Mouse (Mus musculus): ENCODE results near the gene Urm1. TPM values are rescaled to one million over a fixed set of nuclear protein-coding genes. Genes with fewer than 3 reads are reported as not detected.

The Urm1 gene
- polyA plus RNA-seq, 1 experiment from 2014 or later: 8.6 TPM

DNA sequence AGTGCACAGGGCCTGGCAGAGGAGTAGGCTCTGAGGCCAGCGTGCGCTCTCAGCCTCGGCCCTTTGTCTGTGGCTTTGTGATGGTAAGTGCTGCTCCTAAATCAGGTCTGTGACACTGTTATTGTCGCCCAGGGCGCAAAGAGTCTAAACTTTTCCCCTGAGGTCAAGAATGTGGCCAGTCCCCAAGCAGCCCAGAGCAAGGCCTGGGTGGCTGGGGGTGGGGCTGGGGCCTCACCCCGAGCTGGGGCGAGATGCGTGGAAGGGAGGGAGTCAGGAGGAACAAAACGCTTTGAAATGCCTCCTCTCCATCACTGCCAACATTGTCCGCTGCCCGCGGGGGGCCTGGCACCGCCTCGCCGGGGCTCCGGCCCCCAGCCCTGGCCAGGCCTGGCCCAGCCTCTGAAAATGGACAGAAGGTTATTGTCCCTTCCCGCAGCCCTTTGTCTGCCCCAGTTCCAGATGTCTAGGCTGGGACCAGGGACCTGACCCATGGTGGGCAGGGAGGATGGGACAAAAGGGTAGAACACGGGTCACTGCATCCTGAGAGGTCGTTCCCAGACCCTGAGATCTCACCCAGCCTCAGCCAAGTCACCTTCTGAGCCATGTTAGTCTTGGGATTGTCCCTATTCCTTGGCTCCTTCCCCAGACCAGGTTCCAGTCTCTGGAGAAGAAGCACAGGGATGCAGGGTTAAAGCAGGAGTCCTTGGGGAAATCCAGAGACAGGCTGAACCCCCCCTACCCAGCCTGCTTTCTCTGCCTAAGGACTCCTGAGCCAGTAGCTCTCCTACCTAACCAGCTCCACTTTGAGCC is 36.8 kb downstream of the Urm1 start:
- no peak overlapping the region for H3K27ac ChIP-seq (ENCODE audit: low read length)
- H3K4me1 ChIP-seq (ENCODE audit: control insufficient read depth, low read depth, low read length): no peaks in the 10 kb centered on the region
- H3K9me3 ChIP-seq (replicated peaks; ENCODE audit: control insufficient read depth, low read length): no peaks in the 10 kb centered on the region
- H3K4me3 ChIP-seq (ENCODE audit: low read depth, low read length): no peak overlapping the region
- WGBS (ENCODE audit: insufficient replicate concordance): 30% methylated on average over 19 of the region's 19 CpGs
- H3K4me2 ChIP-seq (ENCODE audit: low read depth, low read length): no peak overlapping the region
- H3K27me3 ChIP-seq (ENCODE audit: control insufficient read depth, insufficient read depth, low read depth, low read length): peaks cover 8% of the 10 kb centered on the region; the same call in 1 of the 2 replicates
- no peak for ATAC-seq (ENCODE audit: low read depth)
- no peaks in the 10 kb centered on the region for H3K36me3 ChIP-seq (ENCODE audit: control insufficient read depth, insufficient read depth)
- no peak overlapping the region for H3K9ac ChIP-seq (ENCODE audit: low read depth, low read length)

DNA sequence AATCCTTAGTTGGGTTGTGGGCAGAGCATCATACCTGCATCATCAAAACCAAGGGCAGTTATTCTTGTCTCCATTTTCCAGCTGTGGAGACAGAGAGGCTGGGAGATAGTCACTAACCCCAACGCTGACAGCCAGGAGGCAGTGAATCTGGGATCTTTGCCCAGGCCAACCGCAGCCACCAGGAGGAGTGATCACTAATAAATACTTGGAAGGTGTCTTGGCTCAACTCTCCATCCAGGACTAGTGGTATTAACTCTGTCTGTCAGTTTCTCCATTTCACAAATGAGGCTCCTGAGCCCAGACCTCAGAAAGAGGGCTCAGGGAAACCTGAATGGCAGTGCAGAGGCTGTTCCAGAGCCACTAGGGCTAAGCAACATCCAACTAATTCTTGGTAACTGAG is 37.5 kb downstream of the Urm1 start:
- Histone ChIP-seq H3K9ac (ENCODE audit: low read depth, low read length) (no peak overlapping the region), H3K27me3 (ENCODE audit: control insufficient read depth, insufficient read depth, low read depth, low read length) (peaks cover 8% of the 10 kb centered on the region; the same call in 1 of the 2 replicates), H3K4me1 (ENCODE audit: control insufficient read depth, low read depth, low read length) (no peaks in the 10 kb centered on the region), H3K4me2 (ENCODE audit: low read depth, low read length) (no peak overlapping the region), H3K9me3 (replicated peaks; ENCODE audit: control insufficient read depth, low read length) (no peaks in the 10 kb centered on the region), H3K36me3 (ENCODE audit: control insufficient read depth, insufficient read depth) (no peaks in the 10 kb centered on the region), H3K27ac (ENCODE audit: low read length) (no peak overlapping the region), H3K4me3 (ENCODE audit: low read depth, low read length) (no peak overlapping the region)
- no peak for ATAC-seq (ENCODE audit: low read depth)
- 40% methylated on average over 2 of the region's 2 CpGs for WGBS (ENCODE audit: insufficient replicate concordance)

DNA sequence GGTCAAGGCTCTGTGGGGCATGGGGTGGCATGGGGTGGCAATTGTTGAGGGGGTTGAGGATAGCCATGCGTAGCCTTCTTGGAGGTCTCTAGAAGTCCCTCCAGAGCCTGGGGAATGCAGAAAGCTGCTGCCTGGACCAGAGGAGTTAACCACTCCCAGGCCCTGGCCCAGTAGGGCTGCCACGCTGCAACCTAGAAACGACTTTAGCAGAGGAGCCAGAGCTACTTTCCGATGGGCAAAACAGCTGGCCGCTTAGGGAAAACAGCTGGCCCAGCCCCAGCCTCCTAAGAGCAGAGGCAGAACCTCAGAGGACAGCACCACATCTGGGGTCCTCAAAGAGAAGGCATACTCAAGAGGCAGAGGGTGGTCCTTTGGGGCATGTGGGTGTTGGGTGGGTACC is 38.1 kb downstream of the Urm1 start:
- Histone ChIP-seq H3K9ac (ENCODE audit: low read depth, low read length) (no peak overlapping the region), H3K4me3 (ENCODE audit: low read depth, low read length) (no peak overlapping the region), H3K9me3 (replicated peaks; ENCODE audit: control insufficient read depth, low read length) (no peaks in the 10 kb centered on the region), H3K4me2 (ENCODE audit: low read depth, low read length) (no peak overlapping the region), H3K27me3 (ENCODE audit: control insufficient read depth, insufficient read depth, low read depth, low read length) (peaks cover 8% of the 10 kb centered on the region; the same call in 1 of the 2 replicates), H3K27ac (ENCODE audit: low read length) (no peak overlapping the region), H3K36me3 (ENCODE audit: control insufficient read depth, insufficient read depth) (no peaks in the 10 kb centered on the region), H3K4me1 (ENCODE audit: control insufficient read depth, low read depth, low read length) (no peaks in the 10 kb centered on the region)
- WGBS (ENCODE audit: insufficient replicate concordance): 72% methylated on average over 5 of the region's 5 CpGs
- no peak for ATAC-seq (ENCODE audit: low read depth)

DNA sequence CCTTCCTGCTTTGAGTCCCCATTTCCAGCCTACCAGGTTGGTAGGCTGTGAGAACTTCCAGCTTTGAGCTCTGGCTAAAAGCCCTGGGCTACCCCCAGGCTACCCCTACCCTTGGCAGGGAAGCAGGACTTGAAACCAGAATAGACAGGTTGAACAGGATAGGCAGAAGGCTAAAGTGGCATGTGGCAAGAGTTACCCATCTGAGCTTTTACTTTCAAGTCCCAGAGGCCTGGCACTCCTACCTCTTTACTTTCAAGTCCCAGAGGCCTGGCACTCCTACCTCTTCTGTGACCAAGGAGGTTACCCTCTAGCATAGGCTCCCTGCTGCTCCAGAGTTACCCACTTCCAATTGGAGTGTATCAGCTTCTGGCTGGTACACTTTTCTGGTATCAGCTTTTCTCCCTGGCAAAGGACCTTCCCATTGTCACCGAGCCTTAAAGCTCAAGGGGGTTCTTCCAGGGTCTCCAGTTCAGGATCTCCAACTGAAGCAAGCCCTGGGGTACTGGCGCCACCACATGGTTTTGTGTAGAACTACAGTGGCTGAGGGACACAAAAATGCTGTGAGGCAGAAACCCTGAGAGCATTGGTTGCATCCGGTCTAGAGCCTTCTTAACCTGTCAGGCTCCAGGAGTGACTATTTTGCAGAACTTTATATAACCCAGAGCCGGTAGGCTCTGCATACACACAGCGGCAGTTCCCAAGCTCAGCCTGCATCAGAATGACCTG is 39.0 kb downstream of the Urm1 start:
- H3K36me3 ChIP-seq (ENCODE audit: control insufficient read depth, insufficient read depth): no peaks in the 10 kb centered on the region
- H3K4me3 ChIP-seq (ENCODE audit: low read depth, low read length): no peak overlapping the region
- no peaks in the 10 kb centered on the region for H3K9me3 ChIP-seq (replicated peaks; ENCODE audit: control insufficient read depth, low read length)
- no peak for ATAC-seq (ENCODE audit: low read depth)
- WGBS (ENCODE audit: insufficient replicate concordance): 3% methylated on average over 5 of the region's 5 CpGs
- H3K9ac ChIP-seq (ENCODE audit: low read depth, low read length): no peak overlapping the region
- H3K27ac ChIP-seq (ENCODE audit: low read length): no peak overlapping the region
- no peaks in the 10 kb centered on the region for H3K4me1 ChIP-seq (ENCODE audit: control insufficient read depth, low read depth, low read length)
- H3K4me2 ChIP-seq (ENCODE audit: low read depth, low read length): no peak overlapping the region
- peaks cover 8% of the 10 kb centered on the region; the same call in 1 of the 2 replicates for H3K27me3 ChIP-seq (ENCODE audit: control insufficient read depth, insufficient read depth, low read depth, low read length)

DNA sequence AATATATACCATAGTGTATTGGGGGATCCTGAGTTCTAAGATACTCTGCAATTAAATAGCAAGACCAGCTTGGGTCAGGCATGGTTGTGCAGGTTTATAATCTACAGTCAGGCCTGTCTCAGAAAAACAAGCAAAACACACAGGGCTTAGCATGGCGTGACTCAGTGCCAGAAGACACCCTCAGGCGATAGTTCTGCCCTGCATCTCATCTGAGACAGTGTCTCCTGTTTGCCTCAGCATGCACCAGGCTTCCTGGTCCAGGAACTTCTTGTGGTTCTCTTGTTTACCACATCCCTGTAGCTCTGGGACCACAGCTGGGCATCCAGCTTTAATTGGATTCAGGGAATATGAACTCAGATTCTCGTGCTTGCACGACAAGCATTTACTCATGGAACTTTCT is 45.2 kb downstream of the Urm1 start:
- H3K27ac ChIP-seq (ENCODE audit: low read length): no peak overlapping the region
- WGBS (ENCODE audit: insufficient replicate concordance): 55% methylated on average over 4 of the region's 4 CpGs
- H3K9ac ChIP-seq (ENCODE audit: low read depth, low read length): no peak overlapping the region
- no peaks in the 10 kb centered on the region for H3K9me3 ChIP-seq (replicated peaks; ENCODE audit: control insufficient read depth, low read length)
- H3K4me2 ChIP-seq (ENCODE audit: low read depth, low read length): no peak overlapping the region
- no peak overlapping the region for H3K4me3 ChIP-seq (ENCODE audit: low read depth, low read length)
- peaks cover 7% of the 10 kb centered on the region for H3K4me1 ChIP-seq (ENCODE audit: control insufficient read depth, low read depth, low read length)
- ATAC-seq (ENCODE audit: low read depth): no peak
- no peaks in the 10 kb centered on the region for H3K36me3 ChIP-seq (ENCODE audit: control insufficient read depth, insufficient read depth)
- no peaks in the 10 kb centered on the region for H3K27me3 ChIP-seq (ENCODE audit: control insufficient read depth, insufficient read depth, low read depth, low read length)

DNA sequence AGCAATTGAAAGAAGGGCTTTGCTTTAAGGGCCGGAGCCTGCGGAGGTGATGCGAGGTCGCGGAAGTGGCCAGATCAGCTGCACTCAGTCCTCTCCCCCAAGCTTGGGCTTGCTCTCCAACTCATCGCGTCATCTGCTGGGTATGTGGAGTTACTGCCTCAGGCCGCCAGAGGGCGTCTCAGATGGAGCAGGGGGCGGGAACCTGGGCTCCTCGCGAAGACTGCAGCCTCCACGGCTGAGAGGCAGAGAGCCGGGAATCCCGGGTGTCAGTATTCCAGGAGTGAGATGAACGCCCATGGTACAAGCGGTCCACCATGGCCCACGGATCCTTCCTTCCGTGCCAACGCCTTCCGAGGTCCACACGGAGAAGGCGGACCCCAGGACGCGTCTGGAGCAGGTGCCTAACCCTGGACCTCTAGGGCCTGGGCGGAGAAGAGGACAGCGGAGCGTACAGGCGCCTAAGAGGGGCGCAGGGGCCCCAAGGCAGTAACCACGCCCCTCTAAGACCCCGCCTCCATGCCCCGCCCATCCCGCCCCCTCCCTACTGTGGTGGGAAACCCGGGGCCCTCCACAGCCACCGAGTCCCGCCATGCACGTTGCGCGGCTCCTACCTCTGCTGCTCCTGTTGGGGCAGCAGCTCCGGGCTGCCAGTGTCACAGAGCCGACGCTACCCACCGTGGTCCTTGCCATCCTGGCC is 49.2 kb downstream of the Urm1 start, which contains the start of gene Cercam:
Cercam (plus strand) TSS at position 216 of the 697 bp plus-strand sequence.
- H3K27me3 ChIP-seq (ENCODE audit: control insufficient read depth, insufficient read depth, low read depth, low read length): no peaks in the 10 kb centered on the region
- H3K36me3 ChIP-seq (ENCODE audit: control insufficient read depth, insufficient read depth): peaks cover 10% of the 10 kb centered on the region; the same call in 1 of the 2 replicates
- peak within 1 kb of the TSS; percentile 98 for H3K27ac ChIP-seq (ENCODE audit: low read length)
- peak within 1 kb of the TSS; percentile 94 for H3K9ac ChIP-seq (ENCODE audit: low read depth, low read length)
- peak within 1 kb of the TSS; percentile 86 for H3K4me3 ChIP-seq (ENCODE audit: low read depth, low read length)
- ATAC-seq (ENCODE audit: low read depth): peak; percentile 77
- H3K4me1 ChIP-seq (ENCODE audit: control insufficient read depth, low read depth, low read length): peaks cover 20% of the 10 kb centered on the region
- no peaks in the 10 kb centered on the region for H3K9me3 ChIP-seq (replicated peaks; ENCODE audit: control insufficient read depth, low read length)
- under 1% methylated on average over 44 of the region's 44 CpGs for WGBS (ENCODE audit: insufficient replicate concordance)
- peak within 1 kb of the TSS; percentile 82 for H3K4me2 ChIP-seq (ENCODE audit: low read depth, low read length)

DNA sequence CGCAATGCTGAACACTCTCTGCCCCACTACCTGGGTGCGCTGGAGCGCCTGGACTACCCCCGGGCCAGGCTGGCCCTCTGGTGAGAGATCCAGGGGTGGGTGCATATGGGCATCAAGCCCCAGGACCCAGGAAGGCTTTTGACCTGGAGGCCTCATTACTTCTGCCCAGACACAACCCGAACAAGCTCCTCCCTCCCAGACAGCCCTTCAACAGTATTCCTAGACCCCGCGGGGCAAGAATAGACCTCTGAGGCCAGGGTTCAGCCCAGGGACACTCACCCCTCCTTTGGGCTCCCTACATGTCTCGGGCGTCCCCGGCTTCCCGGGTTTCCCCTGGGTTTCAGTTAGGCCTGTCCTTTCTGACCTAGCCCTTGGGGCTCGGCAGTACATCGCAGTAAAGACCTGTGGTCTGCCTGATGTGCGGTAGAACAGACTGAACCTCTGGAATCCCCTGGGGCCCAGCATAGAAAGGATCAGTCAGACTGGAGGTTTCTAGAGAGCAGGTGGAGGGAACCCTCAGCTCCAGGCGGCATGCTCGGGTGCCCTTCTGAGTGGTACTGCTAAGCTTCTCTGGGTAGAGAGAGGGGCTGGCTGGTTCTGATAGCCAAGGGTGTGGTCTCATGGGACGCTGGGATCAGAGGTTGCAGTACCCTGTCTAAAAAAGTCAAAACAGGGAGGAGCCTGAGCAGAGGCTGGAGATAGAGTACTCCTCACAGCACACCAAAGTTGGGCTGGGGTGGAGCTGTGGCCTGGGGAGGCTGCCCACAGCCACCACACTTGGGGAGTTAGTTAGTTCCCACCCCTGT is 50.0 kb downstream of the Urm1 start:
- peak overlapping the region; percentile 98 for H3K27ac ChIP-seq (ENCODE audit: low read length)
- H3K36me3 ChIP-seq (ENCODE audit: control insufficient read depth, insufficient read depth): peaks cover 10% of the 10 kb centered on the region; the same call in 1 of the 2 replicates
- peak overlapping the region; percentile 82 for H3K4me2 ChIP-seq (ENCODE audit: low read depth, low read length)
- H3K4me3 ChIP-seq (ENCODE audit: low read depth, low read length): peak overlapping the region; percentile 86
- H3K9ac ChIP-seq (ENCODE audit: low read depth, low read length): peak overlapping the region; percentile 94
- peaks cover 20% of the 10 kb centered on the region for H3K4me1 ChIP-seq (ENCODE audit: control insufficient read depth, low read depth, low read length)
- no peaks in the 10 kb centered on the region for H3K27me3 ChIP-seq (ENCODE audit: control insufficient read depth, insufficient read depth, low read depth, low read length)
- ATAC-seq (ENCODE audit: low read depth): peak; percentile 93
- WGBS (ENCODE audit: insufficient replicate concordance): 2% methylated on average over 17 of the region's 17 CpGs
- no peaks in the 10 kb centered on the region for H3K9me3 ChIP-seq (replicated peaks; ENCODE audit: control insufficient read depth, low read length)

DNA sequence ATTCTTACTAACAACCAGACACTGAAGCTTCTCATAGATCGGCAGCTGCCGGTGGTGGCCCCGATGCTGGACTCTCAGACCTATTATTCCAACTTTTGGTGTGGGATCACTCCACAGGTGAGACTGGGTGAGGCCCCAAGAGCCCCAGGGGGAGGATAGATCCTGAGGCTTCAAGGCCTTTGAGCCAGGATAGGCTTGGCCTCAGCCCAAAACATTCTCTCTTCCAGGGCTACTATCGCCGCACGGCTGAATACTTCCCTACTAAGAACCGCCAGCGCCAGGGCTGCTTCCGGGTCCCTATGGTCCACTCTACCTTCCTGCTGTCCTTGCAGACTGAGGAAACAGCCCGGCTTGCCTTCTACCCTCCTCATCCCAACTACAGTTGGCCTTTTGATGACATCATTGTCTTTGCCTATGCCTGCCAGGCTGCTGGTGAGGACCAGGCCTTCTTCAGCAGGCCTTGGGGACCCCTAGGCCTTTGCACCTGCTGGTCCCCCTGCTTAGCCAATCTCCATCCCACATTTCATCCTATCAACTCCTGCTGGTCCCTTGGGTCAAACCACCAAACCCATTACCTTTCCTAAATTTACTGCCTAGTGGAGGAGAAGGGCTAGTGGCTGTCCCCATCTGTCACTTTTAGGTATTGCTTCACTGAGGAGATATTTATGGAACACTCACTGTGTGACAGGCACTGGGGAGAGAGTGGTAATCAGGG is 52.9 kb downstream of the Urm1 start:
- H3K9me3 ChIP-seq (replicated peaks; ENCODE audit: control insufficient read depth, low read length): no peaks in the 10 kb centered on the region
- peaks cover 26% of the 10 kb centered on the region for H3K36me3 ChIP-seq (ENCODE audit: control insufficient read depth, insufficient read depth)
- no peak for ATAC-seq (ENCODE audit: low read depth)
- H3K4me3 ChIP-seq (ENCODE audit: low read depth, low read length): no peak overlapping the region
- no peak overlapping the region for H3K4me2 ChIP-seq (ENCODE audit: low read depth, low read length)
- H3K27me3 ChIP-seq (ENCODE audit: control insufficient read depth, insufficient read depth, low read depth, low read length): no peaks in the 10 kb centered on the region
- WGBS (ENCODE audit: insufficient replicate concordance): 89% methylated on average over 10 of the region's 10 CpGs
- no peak overlapping the region for H3K9ac ChIP-seq (ENCODE audit: low read depth, low read length)
- no peak overlapping the region for H3K27ac ChIP-seq (ENCODE audit: low read length)
- peaks cover 20% of the 10 kb centered on the region for H3K4me1 ChIP-seq (ENCODE audit: control insufficient read depth, low read depth, low read length)
